Mouse (Mus musculus): ENCODE data around the gene Nol9.

GRCm38 (mm10) chr4:152077191-152077590, 38.1 kb downstream of the Nol9 start:
- TF ChIP-seq CTCF (IDR thresholded peaks at IDR 0.05; ENCODE audit: borderline replicate concordance, control insufficient read depth, extremely low read depth, insufficient read depth, low read length, poor library complexity) (no peak), POLR2A (IDR thresholded peaks at IDR 0.05; ENCODE audit: control insufficient read depth, extremely low read depth, insufficient read depth, low read length, poor library complexity) (no peak)
